Mouse (Mus musculus) stomach, embryonic 14.5 days (tissue): ENCODE measurements around the gene Ramp2. TPM values are rescaled to one million over a fixed set of nuclear protein-coding genes. Genes with fewer than 3 reads are reported as not detected.

ENCODE experiments used
- ATAC-seq: fragments of 200-750 bp; cut with Nextera tagmentation; 2 replicates; pipeline ENCODE4 v1.8.0; 2017; ENCODE audit warnings: low read depth, moderate TSS enrichment; ENCODE audit not compliant: insufficient number of reproducible peaks, insufficient read depth, low FRiP score
- H3K27ac ChIP-seq: fragments of 300-500 bp; sonication (generic); 2 replicates; pipeline ENCODE4 v1.5.1; 2014; ENCODE audit warnings: mild to moderate bottlenecking, low read length, moderate library complexity, mixed read lengths
- H3K27me3 ChIP-seq: fragments of 300-500 bp; sonication (generic); 2 replicates; pipeline ENCODE4 v1.6.1; 2014; ENCODE audit warnings: low read length, control low read depth, mixed read lengths; ENCODE audit not compliant: control insufficient read depth, insufficient read depth
- H3K36me3 ChIP-seq: fragments of 300-500 bp; sonication (generic); 2 replicates; pipeline ENCODE4 v1.6.1; 2014; ENCODE audit warnings: mild to moderate bottlenecking, control low read depth, low read length, moderate library complexity, mixed read lengths; ENCODE audit not compliant: control insufficient read depth, insufficient read depth
- H3K4me1 ChIP-seq: fragments of 300-500 bp; sonication (generic); 2 replicates; pipeline ENCODE4 v1.6.1; 2014; ENCODE audit warnings: low read length, control low read depth, mixed read lengths; ENCODE audit not compliant: control insufficient read depth, insufficient read depth
- H3K4me2 ChIP-seq: fragments of 300-500 bp; sonication (generic); replicated peaks from 2 replicates; pipeline ENCODE4 v1.6.1; 2014; ENCODE audit warnings: low read depth, low read length, control low read depth
- H3K4me3 ChIP-seq: fragments of 300-500 bp; sonication (generic); 2 replicates; pipeline ENCODE4 v1.5.1; 2014; ENCODE audit warnings: low read depth, low read length, control low read depth
- H3K9ac ChIP-seq: fragments of 300-500 bp; sonication (generic); replicated peaks from 2 replicates; pipeline ENCODE4 v1.6.1; 2014; ENCODE audit warnings: low read depth, mild to moderate bottlenecking, control low read depth, low read length, moderate library complexity, mixed read lengths
- H3K9me3 ChIP-seq: fragments of 300-500 bp; sonication (generic); 2 replicates; pipeline ENCODE4 v1.6.1; 2016; ENCODE audit warnings: low read depth, low read length, control low read depth; ENCODE audit not compliant: control insufficient read depth
- WGBS: fragments of 180-500 bp; shearing (Covaris S2); extraction: QIAGEN DNeasy Blood & Tissue Kit; methylation state at CpG from one replicate; pipeline ENCODE4 v1.1.7; 2014; 5-methylcytosine and 5-hydroxymethylcytosine counted together
- polyA plus RNA-seq: library from polyadenylated mRNA; unstranded; fragments of >200 nt; fragmentation: Nextera tagmentation; extraction: Ambion mirVana; gene quantifications from 2 replicates; pipeline ENCODE4 v1.2.1, GENCODE M21; 2014

The Ramp2 gene
- polyA plus RNA-seq, 1 experiment from 2014 or later, result 128 TPM

GRCm38 (mm10) chr11:101259261-101259712 is 13.5 kb downstream of the Ramp2 start:
- no peaks in the 10 kb centered on the region for H3K9me3 ChIP-seq
- H3K4me2 ChIP-seq, result peak overlapping the region; percentile 98
- H3K27me3 ChIP-seq, result peaks cover 5% of the 10 kb centered on the region; the same call in 1 of the 2 replicates
- H3K36me3 ChIP-seq, result peaks cover 8% of the 10 kb centered on the region; the same call in 1 of the 2 replicates
- WGBS, result 21% methylated on average over 6 of the region's 6 CpGs
- peaks cover 46% of the 10 kb centered on the region for H3K4me1 ChIP-seq
- peak overlapping the region; percentile 86 for H3K27ac ChIP-seq
- H3K4me3 ChIP-seq, result peak overlapping the region; percentile 58
- H3K9ac ChIP-seq, result no peak overlapping the region; the same call in 1 of the 2 replicates
- ATAC-seq, result peak; percentile 50

GRCm38 (mm10) chr11:101259948-101260825 is 14.4 kb downstream of the Ramp2 start, which contains the start of gene Wnk4:
Gene Wnk4 (plus strand): TSS chr11:101260567.
- Histone ChIP-seq H3K4me2 (peak within 1 kb of the TSS; percentile 98), H3K9me3 (no peaks in the 10 kb centered on the region), H3K27me3 (peaks cover 5% of the 10 kb centered on the region; the same call in 1 of the 2 replicates), H3K4me3 (peak within 1 kb of the TSS; percentile 58), H3K4me1 (peaks cover 48% of the 10 kb centered on the region), H3K36me3 (peaks cover 8% of the 10 kb centered on the region; the same call in 1 of the 2 replicates), H3K9ac (peak within 1 kb of the TSS; percentile 73), H3K27ac (peak within 1 kb of the TSS; percentile 86)
- peak; percentile 84 for ATAC-seq
- WGBS, result 1% methylated on average over 42 of the region's 43 CpGs

- H3K4me1 ChIP-seq, result peaks cover 48% of the 10 kb centered on the region
- no peak for ATAC-seq
- peak overlapping the region; percentile 58 for H3K4me3 ChIP-seq
- 0% methylated on average over 30 of the region's 30 CpGs for WGBS
- peak overlapping the region; percentile 98 for H3K4me2 ChIP-seq
- peak overlapping the region; percentile 86 for H3K27ac ChIP-seq
- peak overlapping the region; percentile 73 for H3K9ac ChIP-seq
- peaks cover 5% of the 10 kb centered on the region; the same call in 1 of the 2 replicates for H3K27me3 ChIP-seq
- H3K36me3 ChIP-seq, result peaks cover 8% of the 10 kb centered on the region; the same call in 1 of the 2 replicates
- no peaks in the 10 kb centered on the region for H3K9me3 ChIP-seq
These were observed 15.1 kb downstream of the Ramp2 start for GRCm38 (mm10) chr11:101260826-101261380.

- Histone ChIP-seq H3K4me3 (peak overlapping the region; percentile 58), H3K27me3 (peaks cover 5% of the 10 kb centered on the region; the same call in 1 of the 2 replicates), H3K4me2 (peak overlapping the region; percentile 98), H3K9me3 (no peaks in the 10 kb centered on the region), H3K27ac (no peak overlapping the region), H3K9ac (no peak overlapping the region; the same call in 1 of the 2 replicates), H3K36me3 (0 out of 2 replicates have a peak, but pooled peaks cover 2% of the 10 kb centered on the region), H3K4me1 (peaks cover 48% of the 10 kb centered on the region)
- no peak for ATAC-seq
- 7% methylated on average over 24 of the region's 24 CpGs for WGBS
These were observed 16.6 kb downstream of the Ramp2 start for GRCm38 (mm10) chr11:101262272-101262967.

GRCm38 (mm10) chr11:101263138-101263988 is 17.5 kb downstream of the Ramp2 start:
- Histone ChIP-seq H3K9ac (no peak overlapping the region), H3K27me3 (peaks cover 5% of the 10 kb centered on the region; the same call in 1 of the 2 replicates), H3K4me3 (peak overlapping the region; percentile 58; the same call in 1 of the 2 replicates), H3K36me3 (no peaks in the 10 kb centered on the region), H3K9me3 (no peaks in the 10 kb centered on the region), H3K27ac (no peak overlapping the region), H3K4me2 (peak overlapping the region; percentile 98; the same call in 1 of the 2 replicates), H3K4me1 (peaks cover 43% of the 10 kb centered on the region)
- no peak for ATAC-seq
- 18% methylated on average over 32 of the region's 32 CpGs for WGBS

GRCm38 (mm10) chr11:101263989-101264280 is 18.1 kb downstream of the Ramp2 start:
- no peak overlapping the region for H3K4me3 ChIP-seq
- H3K9me3 ChIP-seq, result no peaks in the 10 kb centered on the region
- no peak for ATAC-seq
- H3K27me3 ChIP-seq, result peaks cover 5% of the 10 kb centered on the region; the same call in 1 of the 2 replicates
- no peak overlapping the region for H3K9ac ChIP-seq
- no peak overlapping the region for H3K27ac ChIP-seq
- H3K36me3 ChIP-seq, result no peaks in the 10 kb centered on the region
- H3K4me1 ChIP-seq, result peaks cover 37% of the 10 kb centered on the region
- no peak overlapping the region for H3K4me2 ChIP-seq
- 33% methylated on average over 3 of the region's 3 CpGs for WGBS

GRCm38 (mm10) chr11:101264954-101265471 is 19.2 kb downstream of the Ramp2 start:
- H3K4me1 ChIP-seq, result peaks cover 27% of the 10 kb centered on the region; the same call in 1 of the 2 replicates
- no peaks in the 10 kb centered on the region for H3K36me3 ChIP-seq
- peaks cover 5% of the 10 kb centered on the region; the same call in 1 of the 2 replicates for H3K27me3 ChIP-seq
- 13% methylated on average over 31 of the region's 31 CpGs for WGBS
- H3K4me2 ChIP-seq, result peak overlapping the region; percentile 40
- ATAC-seq, result no peak
- peak overlapping the region; percentile 27 for H3K4me3 ChIP-seq
- H3K9ac ChIP-seq, result peak overlapping the region; percentile 25; the same call in 1 of the 2 replicates
- H3K27ac ChIP-seq, result no peak overlapping the region
- no peaks in the 10 kb centered on the region for H3K9me3 ChIP-seq
